Mouse (Mus musculus) spleen, adult 12 weeks (tissue): ENCODE measurements around the gene Heyl.
"Not testable (repeated sequence)": the region's sequence is repeated elsewhere in the genome, so short reads cannot be mapped to it uniquely, and the experiment has no call there.

Experiments used
- DNase-seq: peaks from one replicate; pipeline ENCODE4 v3.0.0; 2022; ENCODE audit warnings: low spot score

Gene Heyl

DNA sequence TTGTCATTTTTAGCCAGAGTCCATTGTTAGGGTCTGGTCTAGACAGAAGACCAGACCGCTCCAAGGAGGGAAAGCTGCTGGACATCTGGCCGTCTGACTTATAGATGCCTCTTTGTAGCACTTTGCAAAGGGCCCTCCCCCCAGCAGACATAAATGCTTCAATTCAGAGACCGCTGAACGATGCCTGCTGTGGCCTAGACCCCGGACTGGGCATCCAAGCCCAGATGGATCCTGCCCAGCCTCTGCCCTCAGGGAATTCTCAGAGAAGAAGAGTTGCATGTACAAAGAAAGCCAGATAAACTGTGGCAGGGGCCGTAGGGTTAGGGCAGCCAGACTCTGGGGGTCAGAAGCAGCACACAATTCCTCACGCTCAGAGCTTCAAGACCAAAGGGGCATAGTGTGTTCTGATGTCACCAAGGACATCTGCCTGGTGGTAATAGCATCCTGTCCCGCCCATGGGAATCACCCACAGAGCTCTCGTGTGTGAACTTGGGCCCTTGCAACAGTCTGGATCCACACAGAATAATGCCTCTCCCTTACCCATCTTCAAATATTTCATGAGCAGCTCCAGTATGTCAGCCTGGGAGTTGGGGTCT lies 2.6 kb downstream of the Heyl start:
- no peak for DNase-seq

DNA sequence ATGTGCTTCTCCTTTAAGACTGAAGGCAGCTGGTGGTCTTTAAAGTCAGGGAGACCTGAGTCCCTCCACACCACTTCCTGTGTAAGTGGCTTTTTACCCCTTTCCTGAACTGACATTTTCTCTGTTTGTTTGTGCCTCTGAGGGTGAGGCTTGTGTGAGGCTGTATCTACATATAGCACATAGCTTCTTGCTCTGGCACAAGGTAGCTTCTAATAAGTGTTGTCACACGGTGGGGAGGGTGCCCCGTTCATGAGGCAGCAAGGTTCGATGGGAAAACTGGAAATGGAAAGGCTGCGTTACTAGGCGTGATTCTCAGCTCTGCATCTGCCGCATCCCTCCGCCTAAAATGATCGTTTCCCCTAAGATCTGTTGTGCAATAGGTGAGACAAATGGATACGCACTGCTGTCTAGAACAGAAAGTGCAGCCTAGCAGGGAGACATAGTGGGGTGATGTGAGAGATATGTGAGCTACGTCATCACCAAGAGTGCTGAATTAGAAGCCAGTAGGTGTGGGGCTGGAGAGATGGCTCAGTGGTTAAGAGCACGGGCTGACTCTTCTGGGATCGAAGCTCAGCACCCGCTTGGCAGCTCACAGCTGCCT lies 3.2 kb downstream of the Heyl start:
- DNase-seq, result no peak

DNA sequence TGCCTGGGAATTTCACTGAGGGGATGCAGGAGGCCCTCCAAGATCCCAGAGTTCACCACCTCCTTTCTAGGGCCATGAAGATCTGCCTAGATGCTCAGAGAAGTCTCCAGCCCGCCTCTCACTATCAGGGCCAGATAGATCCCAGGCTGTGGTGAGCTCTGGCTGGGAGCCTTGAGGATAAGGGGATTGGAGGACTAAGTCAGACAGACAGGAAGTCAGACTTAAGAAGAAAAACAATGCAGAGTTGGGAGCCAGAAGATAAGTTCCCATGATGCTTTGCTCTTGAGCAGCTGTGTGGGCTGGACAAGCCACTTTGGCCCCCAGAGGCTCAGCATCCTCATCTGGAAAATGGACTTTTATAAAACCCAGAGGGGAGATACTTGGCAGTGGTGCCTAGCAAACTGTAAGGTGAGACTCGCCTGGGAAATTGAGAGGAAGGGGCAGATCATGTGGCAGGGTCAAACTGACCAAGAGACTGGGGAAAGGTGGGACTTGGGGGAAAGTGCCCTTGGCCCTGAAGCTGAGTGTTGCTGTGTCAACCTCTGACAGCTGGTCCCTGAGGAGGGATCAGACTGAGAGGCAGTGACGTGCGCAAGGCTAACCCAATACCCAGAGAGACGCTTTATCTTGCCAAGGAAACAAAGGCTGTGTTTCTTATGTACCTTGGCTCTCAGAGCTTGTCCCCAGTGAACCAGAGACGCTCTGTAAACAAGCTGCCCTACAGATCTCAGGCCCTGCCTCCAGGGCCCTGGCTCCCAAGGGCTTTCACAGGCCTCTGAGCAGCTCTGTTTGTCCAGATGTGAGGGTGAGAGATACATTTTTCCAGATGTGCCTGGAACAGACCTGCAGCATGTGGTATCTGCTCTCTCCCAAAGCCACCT lies 4.3 kb downstream of the Heyl start:
- DNase-seq, result no peak

DNA sequence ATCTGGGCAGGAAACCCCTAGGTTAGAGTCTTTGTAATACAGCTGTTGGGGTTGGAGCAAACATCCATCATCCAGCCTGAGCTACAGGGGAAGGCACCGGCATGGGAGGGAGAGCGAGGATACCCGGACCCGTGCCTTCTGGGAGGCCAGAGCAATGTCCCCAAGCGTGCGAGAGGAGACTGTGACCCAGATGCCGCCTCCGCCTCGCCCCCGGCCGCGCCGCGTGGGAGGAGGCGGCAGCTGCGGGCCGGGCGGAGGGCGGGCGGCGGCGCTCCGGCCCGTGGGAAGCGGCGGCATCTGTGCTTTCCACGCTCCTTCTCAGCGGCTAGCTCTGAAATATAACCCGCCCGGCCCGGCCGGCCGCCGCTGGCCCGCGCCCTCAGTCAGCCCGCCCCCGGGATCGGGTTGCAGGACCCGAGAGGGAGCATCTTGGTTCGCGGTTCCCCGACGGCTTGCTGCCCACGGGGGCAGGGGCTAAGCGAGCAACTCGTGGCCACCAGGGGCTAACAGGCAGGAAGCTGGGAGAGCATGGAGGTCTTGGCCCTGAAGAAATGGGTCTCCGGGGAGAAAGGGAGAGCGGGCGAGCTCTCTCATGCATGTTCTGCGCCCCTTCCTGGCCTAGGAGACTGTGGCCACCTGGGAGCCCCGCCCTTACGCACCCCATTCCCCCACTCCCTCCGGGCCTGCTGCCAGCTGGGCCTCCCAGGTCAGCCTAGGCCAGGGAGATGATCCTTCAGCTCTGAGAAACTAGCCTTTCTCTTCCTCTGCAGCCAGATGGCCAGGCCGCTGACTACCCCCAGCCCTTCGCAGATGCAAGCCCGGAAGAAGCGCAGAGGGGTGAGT lies 6.2 kb downstream of the Heyl start:
- no peak for DNase-seq

DNA sequence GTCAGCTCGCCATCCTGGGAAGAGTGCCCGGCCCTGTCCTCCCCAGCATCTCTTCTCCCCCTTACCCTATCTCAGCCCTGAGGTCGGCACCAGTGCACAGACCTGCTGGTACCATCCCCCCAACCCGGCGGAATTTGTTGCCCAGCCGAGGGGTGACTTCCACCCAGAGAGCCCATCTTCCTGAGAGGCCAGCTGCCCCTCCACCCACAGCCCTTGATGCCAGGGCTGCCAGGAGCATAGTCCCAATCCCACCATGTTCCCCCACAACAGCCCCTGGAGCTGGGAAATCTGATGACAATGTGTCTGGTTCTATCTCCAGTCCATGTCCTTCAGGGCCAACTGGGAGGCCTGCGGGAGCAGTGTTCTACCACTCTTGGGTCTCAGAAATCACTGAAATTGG lies 12.9 kb downstream of the Heyl start:
- no peak for DNase-seq

DNA sequence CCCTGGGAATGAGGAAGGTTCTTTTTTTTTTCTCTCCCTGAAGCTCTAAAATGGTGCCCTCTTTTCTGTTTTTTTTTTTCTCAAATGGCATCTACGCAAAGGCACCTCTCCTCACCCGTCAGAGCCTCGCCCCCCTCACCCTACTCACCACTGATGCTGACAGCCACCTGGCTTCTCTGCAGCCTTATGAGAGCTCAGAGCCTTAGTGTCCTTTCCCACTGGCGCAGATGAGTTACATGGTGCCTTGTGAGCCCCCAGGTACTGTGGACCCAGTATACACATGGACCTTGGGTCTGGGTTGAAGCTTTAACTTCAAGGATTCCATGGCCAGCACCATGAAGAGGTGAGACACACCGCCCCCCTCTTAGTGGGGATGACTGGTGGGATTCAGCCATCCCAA lies 13.3 kb downstream of the Heyl start:
- no peak for DNase-seq

DNA sequence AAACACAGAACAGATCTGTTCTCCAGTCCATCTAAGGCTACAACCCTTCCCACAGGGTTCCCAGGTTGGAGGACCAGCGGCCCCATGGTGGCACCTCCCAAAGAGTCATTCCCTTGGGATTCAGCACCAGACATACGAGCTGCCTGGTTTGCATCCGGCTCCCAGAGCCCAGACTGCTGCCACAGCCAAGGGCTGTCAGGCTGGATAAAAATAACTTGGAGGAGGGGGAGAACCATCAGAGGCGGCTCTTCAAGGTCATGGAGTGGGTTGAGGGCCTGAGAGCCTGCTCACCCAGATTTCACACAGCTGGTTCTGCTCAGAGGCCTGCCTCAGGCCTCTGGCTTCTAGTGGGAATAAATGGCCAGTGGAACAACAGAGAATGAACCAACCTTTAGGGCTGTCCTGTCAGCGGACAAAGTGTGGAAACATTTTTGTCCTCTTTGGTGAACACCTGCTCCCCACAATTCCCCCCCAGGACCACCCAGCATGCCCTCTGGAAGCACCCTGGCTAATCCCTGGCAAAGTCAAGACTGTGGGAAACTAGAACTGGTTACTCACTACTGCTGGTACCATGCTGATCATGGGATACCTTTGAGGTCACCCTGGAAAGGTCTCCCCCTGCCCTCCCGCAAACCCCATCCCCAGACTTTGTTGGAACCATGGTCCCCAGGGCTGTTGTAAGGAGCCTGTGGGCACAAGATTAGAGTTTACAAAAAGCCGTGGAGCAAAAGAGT lies 14.0 kb downstream of the Heyl start:
- no peak for DNase-seq

DNA sequence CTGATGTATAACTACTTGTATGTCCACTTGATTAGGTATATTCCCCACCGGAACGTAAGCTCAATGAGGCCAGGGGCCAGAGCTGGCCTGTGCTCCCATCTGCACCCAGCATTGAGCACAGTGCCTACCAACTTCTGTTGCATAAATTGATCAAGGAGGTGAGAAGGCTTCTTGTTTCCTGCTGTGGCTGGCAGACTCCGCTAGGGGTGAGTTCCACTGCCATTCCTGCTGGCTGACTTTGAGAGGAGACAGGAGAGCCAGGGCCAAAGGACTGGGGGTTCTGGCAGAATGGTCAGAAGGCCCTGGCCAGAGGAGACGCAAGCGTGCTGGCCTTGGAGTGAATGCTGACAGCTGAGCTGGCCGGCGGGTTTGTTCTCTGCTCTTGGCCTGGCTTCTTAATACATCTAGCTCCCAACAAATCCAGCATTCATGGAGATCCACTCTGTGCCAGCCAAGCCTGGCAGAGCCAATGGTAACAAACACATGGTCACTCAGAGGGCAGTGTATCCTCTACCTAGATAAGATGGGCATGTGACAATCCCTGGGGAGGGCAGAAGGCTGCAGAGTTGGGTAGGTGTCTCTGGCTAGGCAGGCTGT lies 15.7 kb downstream of the Heyl start:
- no peak for DNase-seq

DNA sequence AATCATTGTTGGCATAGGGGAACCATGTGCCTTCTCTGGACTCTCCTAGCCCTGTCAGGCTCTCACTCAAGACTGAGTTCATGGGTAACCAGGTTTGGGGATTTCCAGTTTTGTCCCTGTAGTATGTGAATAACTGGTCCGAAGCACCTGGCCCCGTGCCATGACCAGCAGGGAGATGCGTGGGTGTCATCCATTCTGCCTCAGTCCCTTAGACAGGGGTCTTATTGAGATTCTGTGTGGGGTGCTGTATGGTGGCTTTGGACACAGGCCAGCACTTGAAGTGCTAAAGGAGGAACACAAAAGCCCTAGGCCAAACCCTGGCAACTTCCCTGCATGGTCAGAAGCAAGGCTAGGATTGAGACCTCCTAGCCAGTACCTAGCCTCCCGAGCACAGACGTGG lies 18.9 kb downstream of the Heyl start:
- no peak for DNase-seq

DNA sequence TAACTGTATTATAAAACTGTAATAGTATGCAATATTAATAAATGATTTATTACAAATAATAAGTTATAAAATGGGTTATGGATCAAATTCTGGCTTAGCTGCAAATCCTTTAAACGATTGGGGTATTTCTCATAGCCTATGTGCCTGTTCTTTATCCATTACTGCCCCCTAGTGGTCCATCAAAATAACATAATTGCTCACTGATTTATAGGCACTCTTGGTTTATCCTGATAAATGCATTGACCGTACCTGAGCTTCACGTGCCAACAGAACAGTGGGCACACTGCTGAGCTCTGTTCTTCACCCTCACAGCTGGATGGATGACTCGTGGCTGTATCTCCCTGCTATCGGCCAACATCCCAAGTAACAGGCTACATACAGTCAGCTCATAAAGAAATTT lies 21.3 kb downstream of the Heyl start:
- no peak for DNase-seq

DNA sequence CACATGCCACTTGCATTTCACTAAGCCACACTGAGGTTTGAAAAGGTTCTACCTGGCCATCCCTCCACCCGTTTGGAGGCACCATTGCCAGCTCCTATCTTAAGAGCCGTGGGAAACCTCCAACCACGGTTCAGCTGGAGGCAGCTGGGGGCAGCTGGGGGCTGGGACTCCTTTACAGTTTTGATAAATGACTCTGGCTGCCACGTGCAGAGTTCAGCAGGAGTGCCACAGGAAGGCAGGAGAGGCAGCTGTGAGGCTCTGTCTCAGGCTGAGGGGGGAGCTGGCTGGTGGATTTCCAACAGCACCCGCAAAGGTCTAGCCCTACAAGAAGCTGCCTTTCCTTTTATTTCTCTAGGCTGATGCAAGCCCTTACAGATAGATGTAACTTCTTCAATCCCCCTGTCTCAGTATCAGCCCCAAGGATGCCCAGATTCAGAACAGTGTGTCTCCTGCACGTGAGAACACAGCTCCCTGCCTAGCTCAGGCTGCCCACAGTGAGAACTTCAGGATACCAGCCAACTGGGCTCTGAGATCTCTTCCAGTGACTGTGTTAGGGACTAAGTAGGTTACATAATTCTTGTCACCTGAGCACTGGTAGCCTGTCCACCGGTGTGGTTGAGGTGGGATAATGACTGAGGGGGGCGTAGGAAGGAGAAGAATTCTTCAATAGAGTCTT lies 26.9 kb downstream of the Heyl start:
- no peak for DNase-seq

DNA sequence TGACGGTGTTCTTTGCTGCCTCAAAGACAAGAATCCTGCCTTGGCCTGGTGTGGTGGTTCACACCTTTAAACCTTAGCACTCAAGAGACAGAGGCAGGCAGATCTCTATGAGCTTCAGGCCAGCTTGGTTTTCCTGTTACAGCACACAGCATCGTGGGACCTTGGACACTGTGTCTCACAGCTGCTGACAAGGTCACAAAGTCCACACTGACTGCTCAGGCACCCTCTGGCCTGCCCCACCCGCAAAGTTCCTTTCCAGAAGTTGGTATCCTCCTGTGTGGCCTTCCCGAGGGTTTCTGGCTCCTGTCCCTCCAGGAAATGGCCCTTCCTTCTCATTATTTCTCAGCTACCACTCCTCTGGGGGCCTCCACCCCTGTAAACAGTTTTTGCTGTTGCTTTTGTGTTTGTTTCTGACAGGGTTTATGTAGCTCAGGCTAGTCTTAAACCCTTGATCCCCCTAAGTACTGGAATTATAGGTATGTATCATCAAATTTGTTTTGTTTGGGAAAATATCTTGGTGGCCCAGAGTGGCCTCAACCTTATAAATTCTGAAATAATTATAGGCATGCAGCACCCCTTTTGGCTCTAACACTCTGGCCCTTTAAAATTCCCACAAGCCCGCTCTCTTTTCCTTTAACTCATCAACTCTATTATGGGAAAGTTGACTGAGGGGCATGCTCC lies 28.5 kb downstream of the Heyl start, which contains the start of gene Pabpc4:
Pabpc4 (plus strand) TSS at position 631 of the 681 bp plus-strand sequence.
- DNase-seq, result no peak

DNA sequence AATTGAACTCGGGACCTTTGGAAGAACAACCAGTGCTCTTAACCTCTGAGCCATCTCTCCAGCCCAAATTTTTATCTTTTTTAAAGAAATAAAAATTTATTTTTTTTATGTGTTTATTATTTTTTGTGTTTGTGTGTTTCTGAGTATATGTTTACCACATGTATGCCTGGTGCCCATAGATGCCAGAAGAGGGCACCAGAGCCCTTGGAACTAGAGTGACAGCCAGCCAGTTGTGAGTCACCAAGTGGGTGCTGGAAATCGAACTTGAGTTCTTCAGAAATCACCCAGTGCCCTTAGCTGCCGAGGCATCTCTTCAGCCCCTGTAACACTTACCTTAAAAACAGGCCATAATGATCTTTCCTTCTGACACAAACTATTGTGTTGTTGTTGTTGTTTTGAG lies 37.7 kb downstream of the Heyl start:
- DNase-seq, result no peak

DNA sequence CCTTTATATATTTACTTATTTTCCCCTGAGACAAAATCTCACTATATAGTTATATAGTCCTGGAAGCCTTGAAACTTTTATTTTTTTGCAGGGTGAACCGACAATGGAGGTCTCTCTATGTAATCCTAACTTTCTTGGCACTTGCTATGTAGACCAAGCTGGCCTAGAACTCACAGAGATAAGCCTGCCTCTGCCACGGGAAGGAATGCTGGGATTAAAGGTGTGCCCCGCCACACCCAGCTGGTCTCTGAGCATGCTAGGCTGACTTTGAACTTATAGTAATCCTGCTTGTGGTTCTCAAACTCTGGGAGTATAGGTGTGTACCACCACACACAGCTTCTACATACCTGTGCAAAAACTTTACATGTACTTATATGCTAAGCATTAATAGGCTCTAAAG lies 46.8 kb downstream of the Heyl start:
- no peak for DNase-seq

DNA sequence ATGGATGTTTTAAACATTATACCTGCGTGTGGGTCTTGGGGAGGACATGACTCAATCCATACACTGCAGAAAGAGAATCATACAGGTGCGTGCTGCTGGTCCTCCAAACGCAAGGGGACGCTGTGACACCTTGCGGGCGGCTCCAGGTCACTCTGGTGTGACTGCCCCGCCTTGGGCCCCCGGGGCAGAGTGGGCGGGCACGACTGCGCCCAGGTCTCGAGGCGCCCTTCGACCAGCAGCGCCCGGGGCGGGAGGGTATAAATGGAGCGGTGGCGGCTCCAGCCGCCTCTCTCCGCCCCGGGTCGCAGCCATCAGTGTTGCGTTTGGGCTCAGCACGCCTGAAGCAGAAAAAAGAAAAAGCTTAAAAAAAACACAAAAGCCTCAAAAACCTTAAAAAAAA lies 49.1 kb downstream of the Heyl start:
- DNase-seq, result peak; percentile 87

DNA sequence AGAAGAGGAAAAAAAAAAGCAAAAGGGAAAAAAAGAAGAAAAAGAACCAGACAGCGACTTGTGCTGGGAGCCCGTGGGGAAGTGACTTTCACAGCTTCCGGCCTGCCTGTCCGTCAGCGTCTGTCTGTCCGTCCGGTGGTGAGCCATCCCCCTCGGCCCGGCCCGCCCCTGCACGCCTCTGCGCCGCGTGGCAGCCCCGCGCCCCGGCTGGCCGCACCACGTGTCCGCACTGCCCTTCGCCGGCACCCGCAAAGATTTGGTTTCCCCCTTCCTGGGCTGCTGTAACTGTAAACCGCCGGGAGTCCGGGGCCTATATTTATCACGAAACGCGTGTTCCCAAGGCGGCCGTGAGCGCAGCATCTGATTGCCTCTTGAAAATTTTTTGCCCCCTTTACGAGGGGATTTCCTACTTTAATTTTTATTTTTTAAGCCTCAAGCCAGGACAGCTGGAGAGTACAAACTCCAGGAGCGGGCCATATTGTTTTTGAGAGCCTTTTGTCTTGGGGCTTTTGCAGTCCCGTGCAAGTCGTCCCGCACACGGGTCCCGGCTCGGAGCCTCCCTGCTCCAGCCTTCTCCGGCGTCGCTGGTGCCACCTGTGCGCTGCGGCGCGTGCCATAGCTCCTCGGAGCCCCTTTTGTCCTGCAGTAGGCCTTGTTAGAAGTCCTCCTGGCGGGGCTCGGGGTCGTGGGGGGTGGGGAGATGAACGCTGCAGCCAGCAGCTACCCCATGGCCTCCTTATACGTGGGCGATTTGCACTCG lies 49.7 kb downstream of the Heyl start:
- DNase-seq, result not testable (repeated sequence)

DNA sequence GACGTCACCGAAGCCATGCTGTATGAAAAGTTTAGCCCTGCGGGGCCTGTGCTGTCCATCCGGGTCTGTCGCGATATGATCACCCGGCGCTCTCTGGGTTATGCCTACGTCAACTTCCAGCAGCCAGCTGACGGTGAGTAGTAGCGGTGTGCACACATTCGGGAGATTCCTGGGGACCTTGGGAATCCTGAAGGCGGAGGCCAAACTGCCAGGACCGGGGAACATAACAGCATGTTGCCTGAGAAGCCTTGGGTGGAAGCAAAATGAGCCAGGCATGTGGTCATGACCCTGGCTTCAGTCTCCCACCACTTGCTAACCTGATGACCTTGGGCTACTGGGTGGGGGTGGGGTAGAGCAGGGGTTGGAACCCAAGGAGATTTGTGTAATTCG lies 50.3 kb downstream of the Heyl start:
- peak; percentile 26 for DNase-seq

DNA sequence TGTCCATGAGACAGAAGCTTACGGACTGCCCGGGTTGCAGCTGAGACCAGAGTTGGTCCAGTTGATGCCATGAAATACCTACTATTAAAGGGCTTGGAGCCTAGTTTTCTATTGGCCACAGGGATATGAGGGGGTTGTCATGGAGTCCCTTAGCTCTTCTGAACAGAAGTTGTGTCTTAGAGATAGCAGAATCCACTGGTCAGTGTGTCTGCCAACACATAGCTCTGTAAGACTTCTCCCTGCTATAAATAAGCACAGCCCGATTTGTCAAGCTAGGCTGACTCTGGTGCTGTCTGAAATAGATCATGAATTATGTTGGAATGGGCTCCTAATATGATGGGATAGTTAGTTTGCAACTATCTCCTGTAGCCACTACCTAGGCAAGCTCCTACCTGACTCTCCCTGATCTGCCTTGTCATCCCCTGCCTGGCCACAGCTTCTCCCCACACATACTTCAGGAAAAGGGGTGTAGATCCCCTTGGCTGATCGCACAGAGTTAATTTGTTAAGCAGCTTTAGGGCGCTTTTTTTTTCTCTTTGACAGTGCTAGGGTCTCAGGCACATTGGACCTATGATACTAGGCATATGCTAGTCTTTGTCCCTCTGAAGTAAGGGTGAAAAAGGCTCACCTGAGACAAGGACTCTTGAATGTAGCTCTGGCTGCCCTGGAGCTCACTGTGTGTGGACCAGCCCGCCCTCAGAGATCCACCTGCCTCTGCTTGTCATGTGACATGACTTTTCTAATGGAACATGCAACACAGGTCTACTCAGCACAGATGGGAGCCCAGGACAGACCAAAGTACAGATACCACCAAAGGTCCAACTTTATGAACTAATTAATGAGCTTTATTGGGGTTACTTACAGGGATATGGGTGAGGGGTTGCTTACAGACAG lies 51.6 kb downstream of the Heyl start:
- DNase-seq, result peak; percentile 24
